Mouse (Mus musculus): ENCODE measurements around the gene Tnfrsf1a. TPM values are rescaled to one million over a fixed set of nuclear protein-coding genes. Genes with fewer than 3 reads are reported as not detected.

Tnfrsf1a gene
- total RNA-seq, 2 experiments from 2014 or later = 11.2 to 12.0 TPM

- intact Hi-C loops (cut with DNase I) = no loop called here
- no peak for DNase-seq
These were observed 30.6 kb downstream of the Tnfrsf1a start for GRCm38 (mm10) chr6:125379781-125380180.

GRCm38 (mm10) chr6:125380372-125381360 lies 31.5 kb downstream of the Tnfrsf1a start, which contains the start of gene Plekhg6:
Plekhg6 (minus strand) TSS chr6:125380793.
- intact Hi-C loops (cut with DNase I) = no loop called here
- DNase-seq = no peak

GRCm38 (mm10) chr6:125382024-125382423 lies 32.9 kb downstream of the Tnfrsf1a start:
- intact Hi-C loops (cut with DNase I) = no loop called here
- no peak for DNase-seq

- DNase-seq = no peak
- intact Hi-C loops (cut with DNase I) = no loop called here
These were observed 36.2 kb downstream of the Tnfrsf1a start for GRCm38 (mm10) chr6:125385066-125385974.

GRCm38 (mm10) chr6:125386080-125386479 lies 36.9 kb downstream of the Tnfrsf1a start:
- intact Hi-C loops (cut with DNase I) = no loop called here
- DNase-seq = no peak

- no peak for DNase-seq
- intact Hi-C loops (cut with DNase I) = no loop called here
These were observed 40.7 kb downstream of the Tnfrsf1a start for GRCm38 (mm10) chr6:125389853-125390252.

- intact Hi-C loops (cut with DNase I) = no loop called here
- no peak for DNase-seq
These were observed 56.6 kb downstream of the Tnfrsf1a start for GRCm38 (mm10) chr6:125405461-125406382.

- DNase-seq = no peak
- intact Hi-C loops (cut with DNase I) = no loop called here
These were observed 58.1 kb downstream of the Tnfrsf1a start for GRCm38 (mm10) chr6:125407224-125407623.

- no peak for DNase-seq
- intact Hi-C loops (cut with DNase I) = no loop called here
These were observed 58.5 kb downstream of the Tnfrsf1a start for GRCm38 (mm10) chr6:125407657-125408056.

GRCm38 (mm10) chr6:125410551-125410950 lies 61.4 kb downstream of the Tnfrsf1a start:
- intact Hi-C loops (cut with DNase I) = no loop called here
- DNase-seq = no peak

GRCm38 (mm10) chr6:125410995-125411547 lies 61.9 kb downstream of the Tnfrsf1a start:
- DNase-seq = no peak

GRCm38 (mm10) chr6:125411661-125412060 lies 62.5 kb downstream of the Tnfrsf1a start:
- no peak for DNase-seq
- intact Hi-C loops (cut with DNase I) = no loop called here

More at GRCm38 (mm10) chr6:125410995-125411547, 61.9 kb downstream of the Tnfrsf1a start:
- intact Hi-C loops (cut with DNase I) = no loop called here

Other genes with a start within 250 kb of the Tnfrsf1a start
- 10 to 100 TPM; 43.0 to 44.5 TPM for gene Nop2, start 217.5 kb upstream of the Tnfrsf1a start, total RNA-seq (2021)
- 10 to 100 TPM; 27.0 to 28.3 TPM for gene Iffo1, start 204.1 kb upstream of the Tnfrsf1a start, total RNA-seq (2021)
- gene Gapdh, start 182.9 kb upstream of the Tnfrsf1a start, total RNA-seq (2021) = 1,000 to 10,000 TPM; 1,244 to 1,314 TPM
- gene Ncapd2, start 157.7 kb upstream of the Tnfrsf1a start, total RNA-seq (2021) = 10 to 100 TPM; 44.9 to 51.4 TPM
- gene Mrpl51, start 157.6 kb upstream of the Tnfrsf1a start, total RNA-seq (2021) = 10 to 100 TPM; 67.7 to 72.7 TPM
- 10 to 100 TPM in 1 of 2 experiments, 1 to 10 TPM in 1; 7.0 to 10.2 TPM for gene Vamp1, start 133.8 kb upstream of the Tnfrsf1a start, total RNA-seq (2021)
- 1 to 10 TPM; 1.7 to 1.9 TPM for gene Tapbpl, start 117.5 kb upstream of the Tnfrsf1a start, total RNA-seq (2021)
- not detected for gene Cd27, start 112.4 kb upstream of the Tnfrsf1a start, total RNA-seq (2021)
- gene Tuba3a, start 63.3 kb upstream of the Tnfrsf1a start, total RNA-seq (2021) = not detected
- gene Ltbr, start 35.5 kb upstream of the Tnfrsf1a start, total RNA-seq (2021) = 10 to 100 TPM in 1 of 2 experiments, 1 to 10 TPM in 1; 9.6 to 10.7 TPM
- 1 to 10 TPM; 1.5 to 2.1 TPM for gene Scnn1a, start 28.7 kb upstream of the Tnfrsf1a start, total RNA-seq (2021)
- not detected for gene Plekhg6, start 31.4 kb downstream of the Tnfrsf1a start, total RNA-seq (2021)
- gene Cd9, start 145.4 kb downstream of the Tnfrsf1a start, total RNA-seq (2021) = 10 to 100 TPM; 53.1 to 56.4 TPM
- 10 to 100 TPM; 24.1 to 28.2 TPM for gene Vwf, start 197.4 kb downstream of the Tnfrsf1a start, total RNA-seq (2021)

Data from left cerebral cortex, postnatal 4 days (tissue).